Mouse (Mus musculus) lung, postnatal 36 days (tissue): ENCODE data around the gene Ccdc158.

Experiments
- DNase-seq: peaks from one replicate; pipeline ENCODE4 v3.0.0; 2022; ENCODE audit warnings: mixed read lengths

Gene Ccdc158

DNA sequence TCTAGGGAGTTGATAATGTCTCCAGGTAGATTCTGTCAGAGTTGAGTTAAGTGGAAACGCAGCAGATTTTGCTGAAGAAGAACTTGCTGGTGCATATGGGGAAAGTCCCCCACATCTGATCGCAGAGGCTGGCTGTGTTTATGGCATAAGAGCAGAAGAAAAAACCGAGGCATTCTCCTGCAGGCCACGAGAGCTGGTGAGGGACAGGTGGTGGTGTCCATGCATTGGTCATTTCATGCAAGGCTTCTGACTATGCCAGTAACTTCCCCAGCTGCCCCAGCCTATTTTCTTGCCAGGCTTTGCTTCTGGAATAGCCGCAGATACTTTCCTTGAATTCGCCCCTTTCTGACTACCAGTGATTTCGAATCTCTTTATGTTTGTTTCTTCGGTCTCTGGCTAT, 78.2 kb downstream of the Ccdc158 start:
- DNase-seq, result no peak

DNA sequence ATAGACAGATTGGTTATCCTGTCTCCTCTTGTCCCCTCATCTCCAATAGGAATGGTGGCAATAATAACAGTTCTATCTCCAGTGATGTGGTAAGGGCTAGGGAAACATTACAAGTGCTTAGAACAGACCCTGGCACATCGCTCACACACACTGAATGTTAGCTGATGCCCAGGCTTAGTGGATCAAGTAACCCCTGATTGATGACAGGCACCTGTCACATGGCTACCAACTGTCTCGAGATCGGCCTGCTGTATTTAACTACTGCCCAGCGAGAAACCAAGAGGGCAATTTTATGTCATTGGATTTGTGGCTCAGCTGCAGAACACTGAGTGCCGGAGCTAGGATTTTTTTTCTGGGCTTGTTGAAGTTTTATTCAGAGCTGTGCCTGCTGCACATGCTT, 80.0 kb downstream of the Ccdc158 start:
- DNase-seq, result no peak

DNA sequence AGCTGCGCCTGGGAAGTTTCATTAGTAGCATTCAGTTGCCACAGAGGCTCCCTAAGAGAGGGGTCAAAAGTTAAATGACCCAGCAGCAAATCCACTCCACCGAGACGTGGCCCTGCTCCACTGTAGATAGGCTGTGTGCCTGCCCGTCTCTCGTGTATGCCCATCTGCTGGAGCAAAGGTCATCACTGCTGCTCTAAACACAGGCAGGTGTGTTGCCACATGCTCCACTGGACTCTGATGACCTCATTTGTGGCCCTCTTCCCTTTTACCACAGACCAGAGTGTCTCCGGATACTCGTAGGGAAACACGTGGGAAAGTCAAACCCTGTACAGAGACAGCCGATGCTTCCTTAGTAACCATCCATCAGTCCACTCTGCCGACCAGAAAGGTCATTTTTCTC, 89.1 kb downstream of the Ccdc158 start:
- DNase-seq, result no peak

DNA sequence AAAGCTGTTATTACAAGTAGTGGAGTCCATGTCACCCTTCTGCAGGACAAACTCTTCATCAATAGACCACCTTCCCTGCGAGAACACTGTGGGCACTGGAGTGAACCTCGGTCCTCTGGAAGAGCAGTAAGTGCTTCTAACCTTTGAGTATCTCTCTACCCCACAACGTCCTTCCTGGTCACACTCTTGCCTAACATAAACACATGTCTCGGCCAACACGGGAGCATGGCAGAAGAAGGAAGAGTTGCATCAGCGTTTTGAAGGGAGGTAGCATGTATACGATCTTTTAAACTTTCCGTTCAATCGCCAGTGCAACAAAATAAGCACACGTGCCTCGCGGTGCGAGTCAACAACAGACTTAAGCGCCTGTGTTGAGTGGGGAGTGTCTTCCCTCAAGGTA, 95.5 kb downstream of the Ccdc158 start:
- DNase-seq, result no peak

DNA sequence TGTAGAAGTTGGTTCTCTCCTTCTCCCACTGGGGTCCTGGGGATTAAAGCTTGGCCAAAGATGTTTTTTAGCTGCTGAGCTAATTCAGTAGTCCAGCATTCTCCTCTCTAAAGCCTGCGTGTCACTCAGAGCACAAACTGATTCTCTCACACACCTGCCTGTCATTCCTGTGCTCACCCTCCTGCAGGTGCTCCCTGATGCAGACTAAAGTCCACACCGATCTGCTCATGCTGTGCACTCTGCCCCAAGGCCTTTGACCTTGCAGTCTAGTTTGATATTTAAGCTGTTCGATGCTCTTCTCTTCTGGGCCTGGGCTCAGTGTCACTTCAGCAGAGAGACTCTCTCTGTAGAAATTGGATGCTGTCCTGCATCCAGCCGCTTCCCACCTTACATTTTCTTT, 103.8 kb downstream of the Ccdc158 start:
- DNase-seq, result no peak

DNA sequence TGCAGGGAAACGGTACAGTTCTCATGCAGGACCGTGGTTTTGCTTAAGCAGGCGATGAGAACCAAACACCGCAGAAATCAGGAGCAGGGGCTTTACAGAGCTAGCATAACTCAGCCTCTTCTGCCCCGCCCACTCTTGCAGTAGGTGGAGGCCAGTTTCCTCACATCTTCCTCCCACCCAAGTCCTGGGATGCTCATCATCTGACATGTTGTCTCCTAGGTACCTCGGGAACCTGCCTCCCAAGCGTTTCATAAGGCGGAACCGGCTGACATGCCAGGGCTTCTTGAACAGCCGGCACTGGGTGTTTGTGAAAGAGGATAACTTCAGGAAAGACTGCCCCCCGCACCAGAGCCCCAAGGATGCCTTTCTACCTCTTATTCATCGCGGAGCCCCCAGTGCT, 113.1 kb downstream of the Ccdc158 start:
- DNase-seq, result no peak

DNA sequence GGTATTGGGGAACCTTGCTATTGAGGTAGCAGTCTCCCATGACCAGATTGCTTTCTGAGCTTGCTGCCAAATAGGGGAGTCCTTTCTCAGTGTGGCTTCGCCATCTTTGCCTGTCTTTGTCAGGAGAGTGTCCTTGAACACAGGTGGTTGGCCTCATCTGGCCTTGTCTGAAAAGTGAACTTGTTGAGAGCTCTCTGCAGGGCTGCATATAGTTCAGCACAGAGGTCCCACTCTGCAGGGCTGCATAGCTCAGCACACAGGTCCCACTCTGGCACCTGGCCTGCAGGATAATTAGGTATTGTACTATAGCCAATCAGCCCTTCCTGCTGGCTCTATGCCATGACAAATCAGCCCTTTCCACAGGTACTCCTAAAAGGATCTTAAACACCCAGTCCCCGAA, 114.9 kb downstream of the Ccdc158 start:
- DNase-seq, result no peak
